Mouse (Mus musculus) thymus, adult 2 months (tissue): ENCODE measurements around the gene Keap1.

Experiments used
- CTCF ChIP-seq: fragments of 200-500 bp; IDR thresholded peaks from 2 replicates; pipeline ENCODE4 v1.5.1; 2012; ENCODE audit warnings: mild to moderate bottlenecking, control low read depth, low read length, moderate library complexity, borderline replicate concordance; ENCODE audit not compliant: control insufficient read depth, poor library complexity, insufficient read depth; ENCODE audit errors: extremely low read depth
- POLR2A ChIP-seq: fragments of 200-500 bp; IDR thresholded peaks from 2 replicates; pipeline ENCODE4 v1.6.1; 2012; ENCODE audit warnings: mild to moderate bottlenecking, low read length, control low read depth, moderate library complexity; ENCODE audit not compliant: control insufficient read depth, poor library complexity, insufficient read depth; ENCODE audit errors: extremely low read depth

DNA sequence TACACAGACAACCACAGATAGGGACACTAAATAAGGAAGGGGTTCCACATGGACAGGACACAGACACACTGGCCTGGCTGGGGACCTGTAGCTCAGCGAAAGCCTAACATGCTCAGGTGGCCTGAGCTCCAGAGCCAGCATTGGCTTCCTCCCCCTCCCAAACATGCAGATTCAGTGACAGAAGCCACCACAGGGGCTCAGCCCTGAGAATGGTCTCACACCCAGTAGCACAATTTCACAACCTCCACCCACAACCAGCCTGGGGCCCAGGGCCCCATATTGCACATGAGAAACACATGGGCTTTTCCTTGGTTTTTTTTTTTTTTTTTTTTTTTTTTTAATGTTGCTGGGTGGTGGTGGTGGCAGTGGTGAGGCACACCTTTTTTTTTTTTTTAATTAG lies 7.2 kb upstream of the Keap1 start:
- no peak for TF ChIP-seq CTCF
- TF ChIP-seq POLR2A: no peak
